Mouse (Mus musculus): ENCODE data around the gene Neto2.

- TF ChIP-seq CTCF (IDR thresholded peaks at IDR 0.05; ENCODE audit: control insufficient read depth, insufficient read depth, insufficient read length) (no peak), USF1 (IDR thresholded peaks at IDR 0.05; ENCODE audit: low read depth) (no peak)
Observed at GRCm38 (mm10) chr8:85606561-85606960, 94.2 kb downstream of the Neto2 start.
